Mouse (Mus musculus) heart, postnatal 0 days (tissue): ENCODE results near the gene Tatdn3.

Source experiments
- CTCF ChIP-seq: IDR thresholded peaks from 2 replicates; pipeline ENCODE4 v1.5.1; 2016; ENCODE audit warnings: antibody characterized with exemption, control low read depth, low read depth
- EP300 ChIP-seq: IDR thresholded peaks from 2 replicates; pipeline ENCODE4 v1.6.1; 2016; ENCODE audit warnings: antibody characterized with exemption, low read depth

GRCm38 (mm10) chr1:191065188-191065587 is 2.5 kb upstream of the Tatdn3 start:
- TF ChIP-seq CTCF (no peak), EP300 (no peak)
